Mouse (Mus musculus) bone marrow, adult 2 months (tissue): ENCODE data around the gene Sec22c.
A peak's percentile ranks its signal among the peaks of the same experiment; 100 is the strongest.

Source experiments
- CTCF ChIP-seq: fragments of 200-500 bp; IDR thresholded peaks from 2 replicates; pipeline ENCODE4 v1.5.1; 2011; ENCODE audit warnings: low read length, control low read depth; ENCODE audit not compliant: control insufficient read depth, insufficient read depth
- POLR2A ChIP-seq: fragments of 200-500 bp; IDR thresholded peaks from 2 replicates; pipeline ENCODE4 v1.6.1; 2011; ENCODE audit warnings: low read depth, mild to moderate bottlenecking, control low read depth, low read length, borderline replicate concordance; ENCODE audit not compliant: control insufficient read depth

DNA sequence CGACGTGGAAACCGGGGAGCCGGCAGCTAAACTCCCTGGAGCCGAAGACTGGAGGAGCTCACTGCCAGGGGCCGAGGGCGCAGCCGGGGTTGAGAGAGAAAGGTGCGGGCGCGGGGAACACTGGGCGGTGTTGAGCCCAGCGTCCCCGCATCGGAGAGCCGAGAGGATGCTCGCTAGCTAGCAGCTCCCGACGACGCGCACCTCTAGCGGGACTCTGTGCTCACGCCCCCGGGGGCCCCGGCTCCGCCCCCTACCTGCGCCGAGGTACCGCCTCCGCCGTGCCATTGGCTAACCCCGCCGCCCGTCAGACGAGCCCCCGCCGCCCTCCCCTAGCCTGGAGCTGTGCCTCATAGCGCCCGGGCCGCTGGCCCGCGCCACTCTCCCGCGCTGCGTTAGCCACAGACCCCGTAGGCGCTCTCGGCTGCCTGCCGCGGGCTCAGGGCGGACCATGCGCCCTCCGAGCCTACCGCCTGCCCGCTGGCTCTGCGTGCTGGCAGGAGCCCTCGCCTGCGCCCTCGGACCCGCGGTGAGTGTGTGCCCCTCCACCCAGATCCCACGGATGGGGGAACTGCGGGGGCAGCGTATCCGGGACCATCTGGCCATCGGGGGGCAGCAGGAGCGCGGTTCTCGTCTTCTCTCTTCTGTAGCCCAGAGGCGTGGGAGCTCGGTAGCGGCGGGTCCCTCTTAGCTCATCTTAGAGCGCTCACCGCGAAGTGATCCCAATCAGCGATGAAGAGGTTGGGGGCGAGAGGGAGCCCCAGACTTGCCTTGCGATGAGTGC lies 62.7 kb downstream of the Sec22c start, which contains the start of gene Vipr1:
- peak; percentile 18; the same call in 1 of the 2 replicates for TF ChIP-seq POLR2A
- TF ChIP-seq CTCF, result no peak
